Mouse (Mus musculus) lung, embryonic 15.5 days (tissue): ENCODE results near the gene Oser1. TPM values are rescaled to one million over a fixed set of nuclear protein-coding genes. Genes with fewer than 3 reads are reported as not detected.
A peak's percentile ranks its signal among the peaks of the same experiment; 100 is the strongest.
"Not testable (repeated sequence)": the region's sequence is repeated elsewhere in the genome, so short reads cannot be mapped to it uniquely, and the experiment has no call there.

Source experiments
- ATAC-seq: fragments of 200-750 bp; cut with Nextera tagmentation; 2 replicates; pipeline ENCODE4 v1.8.0; 2017; ENCODE audit warnings: moderate number of reproducible peaks, borderline replicate concordance; ENCODE audit not compliant: low FRiP score, low TSS enrichment; ENCODE audit errors: extremely low read depth
- H3K27ac ChIP-seq: fragments of 300-500 bp; sonication (generic); 2 replicates; pipeline ENCODE4 v1.5.1; 2015; ENCODE audit warnings: moderate library complexity, mild to moderate bottlenecking, inconsistent platforms
- H3K27me3 ChIP-seq: fragments of 300-500 bp; sonication (generic); 2 replicates; pipeline ENCODE4 v1.6.1; 2015; ENCODE audit warnings: inconsistent platforms
- H3K36me3 ChIP-seq: fragments of 300-500 bp; sonication (generic); 2 replicates; pipeline ENCODE4 v1.6.1; 2015; ENCODE audit warnings: inconsistent platforms
- H3K4me1 ChIP-seq: fragments of 300-500 bp; sonication (generic); 2 replicates; pipeline ENCODE4 v1.6.1; 2015; ENCODE audit warnings: inconsistent platforms
- H3K4me2 ChIP-seq: fragments of 300-500 bp; sonication (generic); 2 replicates; pipeline ENCODE4 v1.6.1; 2015; ENCODE audit warnings: inconsistent platforms, mild to moderate bottlenecking, moderate library complexity
- H3K4me3 ChIP-seq: fragments of 300-500 bp; sonication (generic); 2 replicates; pipeline ENCODE4 v1.5.1; 2015; ENCODE audit warnings: mild to moderate bottlenecking, inconsistent platforms
- H3K9ac ChIP-seq: fragments of 300-500 bp; sonication (generic); 2 replicates; pipeline ENCODE4 v1.6.1; 2015; ENCODE audit warnings: inconsistent platforms
- H3K9me3 ChIP-seq: fragments of 300-500 bp; sonication (generic); 2 replicates; pipeline ENCODE4 v1.6.1; 2016; ENCODE audit warnings: inconsistent platforms
- WGBS: fragments of 180-500 bp; shearing (Covaris S2); methylation state at CpG from one replicate; pipeline ENCODE4 v1.1.7; 2015; 5-methylcytosine and 5-hydroxymethylcytosine counted together
- polyA plus RNA-seq: library from polyadenylated mRNA; unstranded; fragments of >200 nt; fragmentation: Nextera tagmentation; extraction: Ambion mirVana; gene quantifications from 2 replicates; pipeline ENCODE4 v1.2.1, GENCODE M21; 2015

Gene Oser1
- polyA plus RNA-seq, 1 experiment from 2014 or later, result 94.5 TPM

DNA sequence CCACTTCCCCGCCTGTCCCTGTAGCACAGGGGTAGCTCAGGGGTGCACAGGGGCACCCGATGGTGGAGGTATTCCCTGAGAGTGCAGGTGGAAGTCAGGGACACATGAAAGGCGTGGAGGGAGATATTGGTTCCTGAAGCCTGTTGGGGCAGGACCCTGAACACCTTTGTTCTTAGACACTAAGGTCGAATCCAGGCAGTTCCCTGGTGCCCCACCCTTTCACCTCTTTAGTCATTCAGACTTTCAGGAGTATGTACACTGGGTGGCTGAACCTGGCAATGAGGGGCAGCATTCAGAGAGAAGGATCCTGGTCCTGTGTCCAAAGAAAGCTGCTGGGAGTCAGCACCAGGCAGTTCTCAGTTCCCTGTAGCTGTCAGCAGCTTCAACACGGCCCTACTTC, 37.9 kb upstream of the Oser1 start:
- Histone ChIP-seq H3K4me3 (no peak overlapping the region), H3K4me2 (no peak overlapping the region), H3K27me3 (peaks cover 6% of the 10 kb centered on the region; the same call in 1 of the 2 replicates), H3K36me3 (no peaks in the 10 kb centered on the region), H3K27ac (no peak overlapping the region), H3K9me3 (no peaks in the 10 kb centered on the region), H3K4me1 (no peaks in the 10 kb centered on the region), H3K9ac (no peak overlapping the region)
- ATAC-seq, result no peak
- WGBS, result 78% methylated on average over 5 of the region's 5 CpGs

- WGBS, result 94% methylated on average over 9 of the region's 9 CpGs
- ATAC-seq, H3K4me3 ChIP-seq, H3K4me1 ChIP-seq, H3K36me3 ChIP-seq, H3K27me3 ChIP-seq, H3K9me3 ChIP-seq, H3K9ac ChIP-seq, H3K4me2 ChIP-seq, H3K27ac ChIP-seq: not testable (repeated sequence)
Measured at GRCm38 (mm10) chr2:163461307-163461706, 36.8 kb upstream of the Oser1 start.

- H3K9me3 ChIP-seq, result no peaks in the 10 kb centered on the region
- ATAC-seq, result no peak
- H3K36me3 ChIP-seq, result no peaks in the 10 kb centered on the region
- no peak overlapping the region for H3K27ac ChIP-seq
- H3K4me2 ChIP-seq, result no peak overlapping the region
- no peak overlapping the region for H3K9ac ChIP-seq
- no peak overlapping the region for H3K4me3 ChIP-seq
- no peaks in the 10 kb centered on the region for H3K4me1 ChIP-seq
- peaks cover 6% of the 10 kb centered on the region; the same call in 1 of the 2 replicates for H3K27me3 ChIP-seq
- 77% methylated on average over 8 of the region's 8 CpGs for WGBS
Measured at GRCm38 (mm10) chr2:163460622-163461021, 36.1 kb upstream of the Oser1 start.

- H3K27me3 ChIP-seq, result peaks cover 6% of the 10 kb centered on the region; the same call in 1 of the 2 replicates
- no peak for ATAC-seq
- no peaks in the 10 kb centered on the region for H3K9me3 ChIP-seq
- H3K27ac ChIP-seq, result no peak overlapping the region
- 40% methylated on average over 10 of the region's 10 CpGs for WGBS
- no peaks in the 10 kb centered on the region for H3K4me1 ChIP-seq
- H3K4me3 ChIP-seq, result no peak overlapping the region
- H3K4me2 ChIP-seq, result no peak overlapping the region
- H3K9ac ChIP-seq, result no peak overlapping the region
- no peaks in the 10 kb centered on the region for H3K36me3 ChIP-seq
Measured at GRCm38 (mm10) chr2:163459380-163459779, 34.9 kb upstream of the Oser1 start.

DNA sequence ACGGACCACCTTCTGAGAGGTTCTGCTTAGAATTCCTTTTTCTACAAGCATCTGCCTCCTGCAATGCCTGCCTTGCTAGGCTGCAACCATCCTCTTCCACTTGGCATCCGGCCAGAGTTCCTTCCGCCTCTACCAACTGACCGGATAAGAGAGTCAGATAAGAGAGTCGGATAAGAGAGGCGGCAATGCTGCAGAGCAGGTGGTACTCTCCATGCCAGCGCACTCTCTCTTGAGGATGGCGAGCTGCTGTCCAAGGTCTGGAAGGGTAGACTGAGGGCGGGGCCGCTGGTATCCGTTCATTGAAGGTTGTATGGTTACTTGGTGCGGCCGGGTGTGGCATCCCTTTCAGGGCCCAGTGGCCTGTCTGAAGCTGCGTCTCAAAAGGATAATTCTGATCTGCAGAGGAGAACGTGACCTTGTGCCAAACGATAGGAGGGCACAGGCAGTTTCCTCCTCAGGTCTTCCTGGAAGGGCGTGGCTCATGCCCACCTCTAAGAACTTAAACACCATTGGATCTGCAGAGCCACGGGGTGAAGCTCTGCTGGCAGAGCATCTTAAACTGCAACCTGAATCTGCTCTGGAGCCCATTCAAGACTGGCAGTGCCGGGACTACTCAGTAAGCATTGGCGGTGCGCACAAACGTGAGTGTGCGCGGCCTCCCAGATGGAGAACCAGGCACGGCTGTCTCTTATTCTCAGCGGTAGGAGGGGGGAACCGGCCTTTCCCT, 34.2 kb upstream of the Oser1 start:
- no peaks in the 10 kb centered on the region for H3K9me3 ChIP-seq
- H3K9ac ChIP-seq, result no peak overlapping the region
- H3K36me3 ChIP-seq, result no peaks in the 10 kb centered on the region
- 35% methylated on average over 27 of the region's 27 CpGs for WGBS
- H3K4me3 ChIP-seq, result no peak overlapping the region
- ATAC-seq, result 0 out of 2 replicates have a peak, but pooled peaks have one; percentile 35
- H3K27me3 ChIP-seq, result peaks cover 6% of the 10 kb centered on the region; the same call in 1 of the 2 replicates
- no peak overlapping the region for H3K4me2 ChIP-seq
- H3K27ac ChIP-seq, result no peak overlapping the region
- H3K4me1 ChIP-seq, result no peaks in the 10 kb centered on the region

DNA sequence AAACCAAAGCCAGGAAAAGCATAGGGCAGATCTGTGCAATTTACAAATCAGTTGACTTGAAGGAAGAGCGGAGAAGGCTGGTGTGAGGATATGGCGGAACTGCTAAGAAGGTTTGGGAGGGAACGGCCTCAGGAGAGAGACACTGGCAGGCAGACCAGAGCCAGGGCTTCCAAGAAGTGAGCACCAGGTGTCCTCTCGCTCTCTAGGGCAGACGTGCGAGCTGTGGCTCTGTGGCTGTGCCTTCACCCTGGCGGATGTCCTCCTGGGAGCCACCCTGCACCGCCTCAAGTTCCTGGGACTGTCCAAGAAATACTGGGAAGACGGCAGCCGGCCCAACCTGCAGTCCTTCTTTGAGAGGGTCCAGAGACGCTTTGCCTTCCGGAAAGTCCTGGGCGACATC, 28.9 kb upstream of the Oser1 start:
- ATAC-seq, result no peak
- H3K27ac ChIP-seq, result no peak overlapping the region
- no peak overlapping the region for H3K4me2 ChIP-seq
- 81% methylated on average over 13 of the region's 13 CpGs for WGBS
- H3K36me3 ChIP-seq, result no peaks in the 10 kb centered on the region
- H3K9ac ChIP-seq, result no peak overlapping the region
- H3K9me3 ChIP-seq, result no peaks in the 10 kb centered on the region
- H3K27me3 ChIP-seq, result no peaks in the 10 kb centered on the region
- no peaks in the 10 kb centered on the region for H3K4me1 ChIP-seq
- H3K4me3 ChIP-seq, result no peak overlapping the region

DNA sequence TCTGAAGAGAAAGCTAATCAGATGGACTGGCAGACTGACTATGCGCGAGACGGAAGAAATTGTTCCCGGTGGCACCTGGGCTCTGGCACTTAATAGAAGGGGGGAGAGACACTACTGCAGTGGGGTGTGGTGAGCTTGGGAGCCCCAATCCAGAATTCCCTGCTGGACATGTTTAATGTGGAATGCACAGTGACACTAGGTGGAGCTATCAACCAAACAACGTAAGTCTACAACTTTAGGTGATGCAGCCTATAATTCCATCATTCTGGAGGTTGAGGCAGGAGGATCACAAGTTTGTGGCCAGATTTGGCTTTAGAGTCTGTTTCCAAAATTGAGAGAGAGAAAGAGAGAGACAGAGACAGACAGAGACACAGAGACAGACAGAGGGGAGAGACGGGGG, 28.2 kb upstream of the Oser1 start:
- 82% methylated on average over 6 of the region's 6 CpGs for WGBS

GRCm38 (mm10) chr2:163450668-163451295, 26.3 kb upstream of the Oser1 start:
- Histone ChIP-seq H3K9me3 (no peaks in the 10 kb centered on the region), H3K27ac (no peak overlapping the region), H3K36me3 (no peaks in the 10 kb centered on the region), H3K9ac (no peak overlapping the region), H3K4me2 (no peak overlapping the region), H3K27me3 (no peaks in the 10 kb centered on the region), H3K4me1 (no peaks in the 10 kb centered on the region), H3K4me3 (no peak overlapping the region)
- 48% methylated on average over 6 of the region's 6 CpGs for whole genome bisulfite sequencing
- ATAC-seq, result peak; percentile 32; the same call in 1 of the 2 replicates

More for the DNA sequence above, 28.2 kb upstream of the Oser1 start:
- Histone ChIP-seq H3K36me3 (no peaks in the 10 kb centered on the region), H3K9me3 (no peaks in the 10 kb centered on the region), H3K4me2 (no peak overlapping the region), H3K9ac (no peak overlapping the region), H3K4me3 (no peak overlapping the region), H3K27me3 (no peaks in the 10 kb centered on the region), H3K4me1 (no peaks in the 10 kb centered on the region), H3K27ac (no peak overlapping the region)
- ATAC-seq, result no peak

GRCm38 (mm10) chr2:163449276-163449675, 24.8 kb upstream of the Oser1 start:
- WGBS, result 58% methylated on average over 3 of the region's 3 CpGs
- Histone ChIP-seq H3K36me3 (no peaks in the 10 kb centered on the region), H3K4me2 (no peak overlapping the region), H3K27me3 (no peaks in the 10 kb centered on the region), H3K9ac (no peak overlapping the region), H3K9me3 (no peaks in the 10 kb centered on the region), H3K27ac (no peak overlapping the region), H3K4me3 (no peak overlapping the region), H3K4me1 (no peaks in the 10 kb centered on the region)
- ATAC-seq, result no peak

DNA sequence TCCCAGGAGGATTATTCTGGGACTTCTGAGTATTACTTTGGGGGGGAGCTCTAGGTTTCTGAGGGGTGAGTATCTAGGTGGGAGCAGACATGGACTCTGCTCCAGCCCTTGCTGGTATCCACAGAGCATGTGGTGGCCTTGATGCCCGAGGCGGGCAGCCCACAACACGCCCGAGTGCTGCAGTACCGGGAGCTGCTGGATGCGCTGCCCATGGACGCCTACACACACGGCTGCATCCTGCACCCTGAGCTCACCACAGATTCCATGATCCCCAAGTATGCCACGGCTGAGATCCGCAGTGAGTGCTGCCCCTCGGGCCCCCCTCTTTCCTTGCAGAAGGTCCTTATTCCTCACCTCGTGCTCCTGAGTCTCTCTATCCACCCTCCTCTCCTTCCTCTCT, 22.9 kb upstream of the Oser1 start:
- Histone ChIP-seq H3K9me3 (no peaks in the 10 kb centered on the region), H3K4me2 (no peak overlapping the region), H3K27ac (no peak overlapping the region), H3K27me3 (no peaks in the 10 kb centered on the region), H3K4me1 (no peaks in the 10 kb centered on the region), H3K36me3 (no peaks in the 10 kb centered on the region), H3K9ac (no peak overlapping the region), H3K4me3 (no peak overlapping the region)
- ATAC-seq, result no peak
- 81% methylated on average over 12 of the region's 12 CpGs for WGBS

DNA sequence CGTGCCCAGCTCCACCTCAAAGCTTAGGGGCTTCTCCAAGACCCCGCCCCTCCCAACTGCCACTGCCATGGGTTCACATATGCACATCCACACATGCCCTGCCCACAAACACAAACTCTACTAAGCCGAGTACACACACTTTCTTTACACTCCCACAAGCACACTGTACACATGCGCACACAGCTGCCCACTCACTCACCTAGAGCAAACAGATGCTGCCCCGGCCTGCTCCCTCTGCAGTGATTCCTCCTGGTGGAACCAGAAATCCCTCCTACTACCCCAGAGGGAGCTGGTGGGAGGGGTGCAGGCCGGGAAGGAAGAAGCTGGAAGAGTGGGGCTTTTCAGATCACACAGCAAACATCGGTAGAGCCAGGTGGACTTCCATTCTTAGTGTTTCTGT, 19.5 kb upstream of the Oser1 start:
- Histone ChIP-seq H3K27ac (no peak overlapping the region), H3K9ac (no peak overlapping the region), H3K36me3 (no peaks in the 10 kb centered on the region), H3K9me3 (no peaks in the 10 kb centered on the region), H3K4me1 (no peaks in the 10 kb centered on the region), H3K27me3 (peaks cover 10% of the 10 kb centered on the region), H3K4me2 (no peak overlapping the region), H3K4me3 (no peak overlapping the region)
- ATAC-seq, result no peak
- 48% methylated on average over 7 of the region's 7 CpGs for WGBS

- Histone ChIP-seq H3K4me2 (no peak overlapping the region), H3K27ac (no peak overlapping the region), H3K27me3 (peaks cover 14% of the 10 kb centered on the region), H3K9ac (no peak overlapping the region), H3K4me1 (0 out of 2 replicates have a peak, but pooled peaks cover 2% of the 10 kb centered on the region), H3K4me3 (no peak overlapping the region), H3K9me3 (no peaks in the 10 kb centered on the region), H3K36me3 (no peaks in the 10 kb centered on the region)
- 50% methylated on average over 6 of the region's 6 CpGs for WGBS
- no peak for ATAC-seq
Measured at GRCm38 (mm10) chr2:163443543-163443942, 19.0 kb upstream of the Oser1 start.
